Mouse (Mus musculus) C2C12 (cell line): ENCODE measurements around the gene Gdap2.

Experiments used
- CEBPB ChIP-seq: IDR thresholded peaks from one replicate; pipeline ENCODE4 v1.6.1; 2011; ENCODE audit warnings: low read depth, mild to moderate bottlenecking, control low read depth, moderate library complexity
- CTCF ChIP-seq: IDR thresholded peaks from one replicate; pipeline ENCODE4 v1.5.1; 2011; ENCODE audit not compliant: control insufficient read depth, insufficient read depth, insufficient read length
- FOSL1 ChIP-seq: IDR thresholded peaks from one replicate; pipeline ENCODE4 v1.8.0; 2011; ENCODE audit warnings: mild to moderate bottlenecking, low read length; ENCODE audit not compliant: poor library complexity, insufficient read depth, severe bottlenecking
- MAX ChIP-seq: IDR thresholded peaks from one replicate; pipeline ENCODE4 v1.6.1; 2011; ENCODE audit warnings: mild to moderate bottlenecking, control low read depth
- MYOG ChIP-seq: IDR thresholded peaks from one replicate; pipeline ENCODE4 v1.6.1; 2011; ENCODE audit not compliant: control insufficient read depth, insufficient read length; ENCODE audit errors: extremely low read depth
- USF1 ChIP-seq: IDR thresholded peaks from one replicate; pipeline ENCODE4 v1.6.1; 2011; ENCODE audit warnings: low read depth, mild to moderate bottlenecking, control low read depth, moderate library complexity

DNA sequence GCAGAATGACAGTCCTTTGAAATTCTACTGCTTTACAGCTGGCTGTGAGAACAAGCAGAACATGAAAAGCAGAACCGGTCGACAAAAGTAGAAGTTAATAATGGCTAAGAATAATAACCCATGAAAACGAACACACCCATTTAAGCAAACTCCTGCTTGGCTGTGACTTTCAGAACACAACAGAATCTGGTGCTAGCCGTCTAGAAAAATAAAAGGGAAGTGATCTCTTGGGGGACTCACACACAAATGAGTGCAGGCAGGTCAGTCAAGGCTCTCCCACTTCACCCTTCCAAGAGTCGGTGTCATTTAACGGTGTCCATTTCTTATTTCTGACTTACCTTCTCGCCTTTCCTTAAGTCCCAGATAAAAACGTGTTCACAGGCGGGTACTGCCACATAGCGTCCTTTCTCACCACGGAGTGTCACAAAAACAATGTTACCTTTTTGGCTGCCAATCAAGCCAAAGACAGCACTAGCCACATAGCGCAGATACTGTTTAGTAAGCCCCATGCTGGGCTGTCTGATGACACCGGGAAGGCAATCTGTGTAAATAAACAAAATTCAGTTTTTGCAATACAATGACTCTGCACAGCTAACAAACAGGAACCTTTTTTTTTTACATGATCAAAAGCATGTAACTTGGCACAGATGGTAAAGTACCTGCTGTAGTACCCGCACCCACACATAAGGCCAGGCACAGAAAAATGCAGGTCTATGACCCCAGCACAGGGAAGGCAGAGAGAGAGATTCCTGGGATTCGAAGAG is 1.3 kb upstream of the Gdap2 start:
- TF ChIP-seq CTCF, result no peak
- no peak for TF ChIP-seq CEBPB
- no peak for TF ChIP-seq USF1
- TF ChIP-seq FOSL1, result no peak
- no peak for TF ChIP-seq MAX
- no peak for TF ChIP-seq MYOG
